Mouse (Mus musculus) kidney, embryonic 16.5 days (tissue): ENCODE measurements around the gene Actr1b. TPM values are rescaled to one million over a fixed set of nuclear protein-coding genes. Genes with fewer than 3 reads are reported as not detected.
A peak's percentile ranks its signal among the peaks of the same experiment; 100 is the strongest.

ENCODE experiments used
- ATAC-seq: fragments of 200-750 bp; cut with Nextera tagmentation; 2 replicates; pipeline ENCODE4 v1.8.0; 2017; ENCODE audit warnings: moderate TSS enrichment; ENCODE audit not compliant: low FRiP score, low TSS enrichment
- H3K27ac ChIP-seq: fragments of 300-500 bp; sonication (generic); 2 replicates; pipeline ENCODE4 v1.5.1; 2014; ENCODE audit warnings: low read length
- H3K27me3 ChIP-seq: fragments of 300-500 bp; sonication (generic); 2 replicates; pipeline ENCODE4 v1.6.1; 2014; ENCODE audit warnings: low read length, control low read depth, mixed read lengths; ENCODE audit not compliant: insufficient read depth
- H3K36me3 ChIP-seq: fragments of 300-500 bp; sonication (generic); 2 replicates; pipeline ENCODE4 v1.6.1; 2014; ENCODE audit warnings: low read length, control low read depth, mixed read lengths; ENCODE audit not compliant: insufficient read depth
- H3K4me1 ChIP-seq: fragments of 300-500 bp; sonication (generic); 2 replicates; pipeline ENCODE4 v1.6.1; 2014; ENCODE audit warnings: low read length, control low read depth, mixed read lengths; ENCODE audit not compliant: insufficient read depth
- H3K4me2 ChIP-seq: fragments of 300-500 bp; sonication (generic); replicated peaks from 2 replicates; pipeline ENCODE4 v1.6.1; 2014; ENCODE audit warnings: low read depth, low read length
- H3K4me3 ChIP-seq: fragments of 300-500 bp; sonication (generic); 2 replicates; pipeline ENCODE4 v1.5.1; 2014; ENCODE audit warnings: mild to moderate bottlenecking, low read length
- H3K9ac ChIP-seq: fragments of 300-500 bp; sonication (generic); replicated peaks from 2 replicates; pipeline ENCODE4 v1.6.1; 2014; ENCODE audit warnings: low read length
- H3K9me3 ChIP-seq: fragments of 300-500 bp; sonication (generic); 2 replicates; pipeline ENCODE4 v1.6.1; 2016; ENCODE audit warnings: low read length, control low read depth
- WGBS: fragments of 180-500 bp; shearing (Covaris S2); extraction: QIAGEN DNeasy Blood & Tissue Kit; methylation state at CpG from one replicate; pipeline ENCODE4 v1.1.7; 2014; 5-methylcytosine and 5-hydroxymethylcytosine counted together
- polyA plus RNA-seq: library from polyadenylated mRNA; unstranded; fragments of >200 nt; fragmentation: Nextera tagmentation; extraction: Ambion mirVana; gene quantifications from 2 replicates; pipeline ENCODE4 v1.2.1, GENCODE M21; 2015

Gene Actr1b
- polyA plus RNA-seq, 1 experiment from 2014 or later = 123 TPM

DNA sequence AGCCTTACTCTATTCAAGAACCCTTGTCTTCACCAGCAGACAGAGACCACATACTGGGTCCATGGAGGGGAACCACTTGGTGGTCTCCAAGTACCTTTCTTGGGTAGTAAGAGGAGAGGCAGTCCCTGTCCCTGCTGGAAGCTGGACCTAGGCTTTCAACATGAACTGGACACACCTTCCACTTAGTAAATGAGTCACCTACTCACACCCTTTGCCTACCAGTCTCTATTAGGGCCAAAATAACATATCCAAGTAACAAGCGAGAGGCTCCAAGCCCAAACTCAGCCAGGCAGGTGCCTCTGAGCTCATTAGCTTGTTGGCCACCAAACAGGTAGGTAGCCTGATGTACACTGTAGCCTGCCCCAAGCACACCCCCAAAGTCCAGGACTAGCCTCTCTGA lies 5.6 kb downstream of the Actr1b start:
- Histone ChIP-seq H3K4me2 (peak overlapping the region; percentile 84), H3K36me3 (peaks cover 21% of the 10 kb centered on the region), H3K4me1 (peaks cover 13% of the 10 kb centered on the region), H3K4me3 (peak overlapping the region; percentile 99), H3K27ac (peak overlapping the region; percentile 45; the same call in 1 of the 2 replicates), H3K27me3 (no peaks in the 10 kb centered on the region), H3K9ac (peak overlapping the region; percentile 93), H3K9me3 (no peaks in the 10 kb centered on the region)
- no peak for ATAC-seq
- 80% methylated on average over 1 of the region's 1 CpGs for WGBS

DNA sequence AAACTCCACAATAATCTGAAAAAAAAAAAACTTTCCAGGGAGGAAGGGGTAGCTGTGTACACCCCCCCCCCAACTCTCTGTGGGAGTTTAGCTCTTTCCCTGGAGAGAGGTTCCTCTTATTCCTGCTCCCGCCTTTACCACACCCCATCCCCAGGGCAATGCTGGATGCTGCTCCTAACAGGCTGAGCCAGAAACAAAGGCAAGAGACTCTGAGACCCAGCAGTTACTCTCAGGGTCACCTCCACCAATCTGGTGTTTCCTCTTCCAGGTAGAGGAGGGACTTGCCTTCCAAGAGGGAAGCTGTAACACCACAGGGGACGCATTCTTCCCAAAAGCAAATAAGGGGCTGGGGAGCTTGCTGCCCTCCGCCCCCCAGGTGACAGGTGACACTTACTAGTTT lies 6.4 kb downstream of the Actr1b start:
- no peaks in the 10 kb centered on the region for H3K27me3 ChIP-seq
- ATAC-seq = no peak
- peaks cover 30% of the 10 kb centered on the region for H3K36me3 ChIP-seq
- H3K9ac ChIP-seq = peak overlapping the region; percentile 35; the same call in 1 of the 2 replicates
- H3K4me3 ChIP-seq = no peak overlapping the region
- H3K4me2 ChIP-seq = no peak overlapping the region
- no peak overlapping the region for H3K27ac ChIP-seq
- H3K4me1 ChIP-seq = peaks cover 13% of the 10 kb centered on the region
- H3K9me3 ChIP-seq = no peaks in the 10 kb centered on the region
- WGBS = 80% methylated on average over 3 of the region's 3 CpGs

DNA sequence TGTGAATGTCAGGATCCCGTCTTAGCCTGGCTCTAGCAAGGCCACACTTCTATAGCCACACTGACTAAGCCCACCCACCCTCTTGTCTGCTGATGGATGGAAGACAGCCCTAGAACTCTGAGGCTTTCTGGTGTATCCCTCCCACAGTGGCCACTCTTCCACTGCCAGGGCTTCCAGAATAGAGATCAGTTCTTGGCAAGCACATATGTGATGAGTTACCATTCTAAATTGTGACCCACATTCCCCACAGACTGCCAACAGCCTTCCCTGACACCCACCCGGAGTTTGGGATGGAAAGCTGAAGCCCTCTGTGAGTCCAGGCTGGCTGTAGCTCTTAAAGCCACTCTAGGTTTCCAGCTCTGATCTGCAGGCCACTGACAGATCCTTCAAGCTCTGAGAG lies 7.1 kb downstream of the Actr1b start:
- Histone ChIP-seq H3K9ac (no peak overlapping the region; the same call in 1 of the 2 replicates), H3K9me3 (no peaks in the 10 kb centered on the region), H3K27ac (no peak overlapping the region), H3K4me3 (no peak overlapping the region), H3K36me3 (peaks cover 35% of the 10 kb centered on the region), H3K4me2 (no peak overlapping the region), H3K4me1 (peaks cover 13% of the 10 kb centered on the region), H3K27me3 (no peaks in the 10 kb centered on the region)
- no peak for ATAC-seq
- 74% methylated on average over 2 of the region's 2 CpGs for WGBS

DNA sequence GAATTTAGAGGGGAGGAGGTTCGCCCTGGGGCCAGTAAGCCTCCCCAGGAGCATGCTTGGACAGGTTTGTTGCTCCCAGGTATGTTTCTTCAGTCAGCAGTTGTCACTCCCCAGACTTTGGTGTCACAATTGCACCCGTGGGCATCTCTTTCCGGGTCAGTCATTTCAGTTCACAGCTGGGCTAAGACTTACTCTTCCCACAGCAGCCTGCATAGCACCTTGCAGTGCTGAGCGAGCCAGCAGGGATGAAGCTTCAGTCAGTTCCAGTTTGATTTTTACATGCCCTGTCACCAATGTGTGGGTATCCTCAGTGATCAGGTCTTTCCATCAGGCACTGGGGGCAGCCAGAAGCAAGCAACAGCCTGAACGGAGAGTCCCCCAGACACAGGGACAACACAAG lies 17.2 kb downstream of the Actr1b start:
- Histone ChIP-seq H3K4me1 (peaks cover 7% of the 10 kb centered on the region), H3K9me3 (no peaks in the 10 kb centered on the region), H3K4me3 (no peak overlapping the region), H3K9ac (no peak overlapping the region), H3K36me3 (peaks cover 54% of the 10 kb centered on the region), H3K27ac (no peak overlapping the region), H3K4me2 (no peak overlapping the region), H3K27me3 (no peaks in the 10 kb centered on the region)
- 62% methylated on average over 5 of the region's 5 CpGs for WGBS
- ATAC-seq = no peak

DNA sequence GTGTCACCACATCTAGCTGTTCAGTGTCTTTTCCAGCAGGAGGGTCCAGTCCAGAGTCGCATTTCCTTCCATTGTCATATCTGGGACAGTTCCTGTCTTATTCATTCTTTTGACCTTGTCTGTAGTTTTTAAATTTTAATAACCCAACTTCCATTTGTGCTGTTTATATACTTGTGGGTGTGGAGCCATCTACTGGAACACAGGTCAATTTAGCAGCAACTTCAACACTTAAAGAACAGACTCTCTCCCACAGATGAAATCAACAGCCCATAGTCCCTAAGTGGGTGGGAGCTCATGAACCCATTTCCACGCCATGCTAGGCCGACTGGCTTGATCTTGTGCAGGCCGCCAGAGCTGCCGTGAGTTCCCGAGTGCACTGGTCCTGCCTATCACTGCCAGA lies 17.8 kb downstream of the Actr1b start:
- no peak overlapping the region for H3K9ac ChIP-seq

DNA sequence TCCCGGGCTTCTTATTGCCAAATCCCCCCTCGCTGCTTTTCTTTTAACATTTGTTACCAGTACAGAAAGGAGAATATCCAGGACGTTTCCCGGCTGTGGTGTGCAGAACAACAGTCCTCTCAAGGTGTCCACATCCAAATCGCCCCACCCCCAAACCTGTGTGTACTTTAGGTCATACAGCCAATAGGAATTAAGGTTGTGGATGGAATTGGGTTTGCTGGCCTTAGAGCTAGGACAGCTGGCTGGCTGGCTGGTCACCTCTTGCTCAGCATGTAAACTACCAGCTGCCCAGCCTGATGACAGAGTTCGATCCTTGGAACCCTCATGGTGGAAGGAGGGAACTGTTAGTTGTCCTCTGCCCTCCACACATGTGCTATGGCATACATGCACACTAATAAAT lies 19.4 kb downstream of the Actr1b start:
- ATAC-seq = no peak
- peaks cover 34% of the 10 kb centered on the region for H3K36me3 ChIP-seq

More for the DNA sequence above, 17.8 kb downstream of the Actr1b start:
- no peak for ATAC-seq
- Histone ChIP-seq H3K4me2 (no peak overlapping the region), H3K4me1 (peaks cover 9% of the 10 kb centered on the region), H3K27me3 (no peaks in the 10 kb centered on the region), H3K4me3 (no peak overlapping the region), H3K36me3 (peaks cover 49% of the 10 kb centered on the region), H3K27ac (no peak overlapping the region), H3K9me3 (no peaks in the 10 kb centered on the region)
- 61% methylated on average over 6 of the region's 6 CpGs for WGBS

DNA sequence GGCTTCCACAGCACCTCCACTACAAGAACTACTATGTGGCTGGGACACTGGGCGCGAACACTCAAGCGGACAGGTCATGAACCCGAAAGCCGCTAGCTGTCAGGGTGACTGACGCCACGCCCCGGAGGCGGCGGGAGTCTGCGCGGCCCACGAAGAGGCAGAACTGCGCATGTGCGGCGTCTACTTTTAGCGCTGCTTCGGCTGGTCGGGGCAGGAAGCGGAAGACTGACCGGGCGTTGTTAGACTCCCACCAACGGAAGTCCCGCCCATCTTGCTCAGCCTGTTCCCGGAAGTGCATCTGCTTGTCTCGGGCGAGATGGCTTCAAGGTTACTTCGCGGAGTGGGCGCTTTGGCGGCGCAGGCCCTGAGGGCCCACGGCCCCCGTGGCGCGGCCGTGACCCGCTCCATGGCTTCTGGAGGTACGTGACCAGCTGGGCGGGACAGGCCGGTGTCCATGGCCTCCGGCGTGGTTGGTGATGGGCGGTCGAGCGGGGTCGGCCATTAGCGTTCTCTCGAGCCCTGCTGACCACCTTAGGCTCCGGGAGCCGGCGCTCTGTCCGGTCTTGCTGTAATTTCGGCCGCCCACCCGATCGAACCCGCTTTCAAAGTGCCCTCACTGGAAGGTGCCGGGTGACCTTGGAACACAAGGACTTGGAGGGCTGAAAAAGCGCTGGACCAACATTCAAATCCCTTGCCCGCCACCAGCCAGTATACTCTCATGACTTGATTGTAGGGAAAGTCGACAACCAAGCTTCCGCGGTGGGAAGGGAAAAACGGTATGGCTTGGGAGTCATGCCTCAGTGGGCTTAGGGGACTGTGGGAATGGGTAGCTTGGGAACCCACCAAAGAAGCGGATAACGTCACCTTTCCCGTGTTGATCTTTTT lies 22.7 kb downstream of the Actr1b start, which contains the start of gene Cox5b:
TSS of gene Cox5b (plus strand) at position 179 of the 885 bp plus-strand sequence.
- WGBS = under 1% methylated on average over 59 of the region's 68 CpGs
- H3K4me1 ChIP-seq = peaks cover 13% of the 10 kb centered on the region

More for the DNA sequence above, 19.4 kb downstream of the Actr1b start:
- Histone ChIP-seq H3K27ac (no peak overlapping the region), H3K9ac (no peak overlapping the region), H3K4me1 (peaks cover 13% of the 10 kb centered on the region), H3K4me2 (no peak overlapping the region), H3K4me3 (no peak overlapping the region), H3K27me3 (no peaks in the 10 kb centered on the region), H3K9me3 (no peaks in the 10 kb centered on the region)
- WGBS = 93% methylated on average over 6 of the region's 6 CpGs

GRCm38 (mm10) chr1:36690671-36691235 lies 23.5 kb downstream of the Actr1b start:
- ATAC-seq = peak; percentile 43
- Histone ChIP-seq H3K9ac (peak overlapping the region; percentile 57), H3K4me2 (peak overlapping the region; percentile 86), H3K36me3 (peaks cover 21% of the 10 kb centered on the region), H3K27ac (peak overlapping the region; percentile 65), H3K4me1 (peaks cover 13% of the 10 kb centered on the region), H3K4me3 (peak overlapping the region; percentile 94), H3K9me3 (no peaks in the 10 kb centered on the region), H3K27me3 (no peaks in the 10 kb centered on the region)
- 54% methylated on average over 11 of the region's 11 CpGs for WGBS

More for the DNA sequence above, 22.7 kb downstream of the Actr1b start, which contains the start of gene Cox5b:
- H3K27me3 ChIP-seq = no peaks in the 10 kb centered on the region
- H3K27ac ChIP-seq = peak within 1 kb of the TSS; percentile 67
- H3K4me2 ChIP-seq = peak within 1 kb of the TSS; percentile 86
- H3K4me3 ChIP-seq = peak within 1 kb of the TSS; percentile 94
- H3K9ac ChIP-seq = peak within 1 kb of the TSS; percentile 90
- peaks cover 21% of the 10 kb centered on the region for H3K36me3 ChIP-seq
- H3K9me3 ChIP-seq = no peaks in the 10 kb centered on the region
- ATAC-seq = peak; percentile 97

GRCm38 (mm10) chr1:36683810-36684467 lies 30.3 kb downstream of the Actr1b start:
- H3K36me3 ChIP-seq = no peaks in the 10 kb centered on the region
- no peaks in the 10 kb centered on the region for H3K27me3 ChIP-seq
- WGBS = 8% methylated on average over 13 of the region's 13 CpGs
- H3K4me1 ChIP-seq = 0 out of 2 replicates have a peak, but pooled peaks cover 3% of the 10 kb centered on the region
- no peak overlapping the region; the same call in 1 of the 2 replicates for H3K4me2 ChIP-seq
- peak overlapping the region; percentile 41; the same call in 1 of the 2 replicates for H3K27ac ChIP-seq
- H3K9ac ChIP-seq = 0 out of 2 replicates have a peak overlapping the region, but pooled peaks have one; percentile 22
- no peaks in the 10 kb centered on the region for H3K9me3 ChIP-seq
- ATAC-seq = peak; percentile 91
- H3K4me3 ChIP-seq = no peak overlapping the region
